Mouse (Mus musculus) spleen, adult 2 months (tissue): ENCODE measurements around the gene Hmgb2. TPM values are rescaled to one million over a fixed set of nuclear protein-coding genes. Genes with fewer than 3 reads are reported as not detected.
A peak's percentile ranks its signal among the peaks of the same experiment; 100 is the strongest.
"Not testable (repeated sequence)": the region's sequence is repeated elsewhere in the genome, so short reads cannot be mapped to it uniquely, and the experiment has no call there.

Source experiments
- DNase-seq, 2 experiments: peaks; one replicate each; pipeline versions ENCODE4 v3.0.0 to v3.0.0-alpha.2; 2012 to 2021; ENCODE audit warnings: low spot score in 2 of 2, low read depth in 1 of 2
- H3K27ac ChIP-seq: fragments of 200-500 bp; 2 replicates; pipeline ENCODE4 v1.5.1; 2012; ENCODE audit warnings: low read length, inconsistent platforms; ENCODE audit not compliant: insufficient read depth
- H3K27me3 ChIP-seq: fragments of 200-500 bp; 2 replicates; pipeline ENCODE4 v1.6.1; 2012; ENCODE audit warnings: mild to moderate bottlenecking, moderate library complexity, low read length, inconsistent platforms; ENCODE audit not compliant: control insufficient read depth, insufficient read depth
- H3K36me3 ChIP-seq: fragments of 200-500 bp; 2 replicates; pipeline ENCODE4 v1.6.1; 2012; ENCODE audit warnings: mild to moderate bottlenecking, low read length, inconsistent platforms; ENCODE audit not compliant: control insufficient read depth, insufficient read depth
- H3K4me1 ChIP-seq: fragments of 200-500 bp; 2 replicates; pipeline ENCODE4 v1.6.1; 2011; ENCODE audit warnings: inconsistent platforms; ENCODE audit not compliant: control insufficient read depth, insufficient read depth, insufficient read length
- H3K4me3 ChIP-seq: fragments of 200-500 bp; 2 replicates; pipeline ENCODE4 v1.5.1; 2011; ENCODE audit warnings: mild to moderate bottlenecking, inconsistent platforms; ENCODE audit not compliant: insufficient read depth, insufficient read length; ENCODE audit errors: extremely low read depth
- CTCF ChIP-seq: fragments of 200-500 bp; IDR thresholded peaks from 2 replicates; pipeline ENCODE4 v1.5.1; 2011; ENCODE audit warnings: mild to moderate bottlenecking, inconsistent platforms; ENCODE audit not compliant: insufficient read depth, insufficient read length, insufficient replicate concordance; ENCODE audit errors: extremely low read depth
- POLR2A ChIP-seq: fragments of 200-500 bp; IDR thresholded peaks from 2 replicates; pipeline ENCODE4 v1.6.1; 2011; ENCODE audit warnings: low read depth, low read length, inconsistent platforms
- WGBS: fragments of 180-500 bp; shearing (Covaris S2); methylation state at CpG from one replicate; pipeline ENCODE4 v1.1.7; 2018; 5-methylcytosine and 5-hydroxymethylcytosine counted together
- polyA plus RNA-seq: library from polyadenylated mRNA; depleted of rRNA; stranded (reverse); fragments of >200 nt; gene quantifications from 2 replicates; pipeline ENCODE4 v1.2.3, GENCODE M21; 2012

The Hmgb2 gene
- polyA plus RNA-seq, 1 experiment, result 14.8 TPM

- no peaks in the 10 kb centered on the region; the same call in 1 of the 2 replicates for H3K4me1 ChIP-seq
- H3K4me3 ChIP-seq, result no peak overlapping the region
- H3K27me3 ChIP-seq, result peaks cover 3% of the 10 kb centered on the region; the same call in 1 of the 2 replicates
- DNase-seq, result no peak
- 78% methylated on average over 4 of the region's 4 CpGs for WGBS
- H3K36me3 ChIP-seq, result no peaks in the 10 kb centered on the region; the same call in 1 of the 2 replicates
- no peak overlapping the region for H3K27ac ChIP-seq
- no peak for TF ChIP-seq CTCF
- TF ChIP-seq POLR2A, result no peak
Observed at GRCm38 (mm10) chr8:57508657-57509056, 3.0 kb upstream of the Hmgb2 start.

DNA sequence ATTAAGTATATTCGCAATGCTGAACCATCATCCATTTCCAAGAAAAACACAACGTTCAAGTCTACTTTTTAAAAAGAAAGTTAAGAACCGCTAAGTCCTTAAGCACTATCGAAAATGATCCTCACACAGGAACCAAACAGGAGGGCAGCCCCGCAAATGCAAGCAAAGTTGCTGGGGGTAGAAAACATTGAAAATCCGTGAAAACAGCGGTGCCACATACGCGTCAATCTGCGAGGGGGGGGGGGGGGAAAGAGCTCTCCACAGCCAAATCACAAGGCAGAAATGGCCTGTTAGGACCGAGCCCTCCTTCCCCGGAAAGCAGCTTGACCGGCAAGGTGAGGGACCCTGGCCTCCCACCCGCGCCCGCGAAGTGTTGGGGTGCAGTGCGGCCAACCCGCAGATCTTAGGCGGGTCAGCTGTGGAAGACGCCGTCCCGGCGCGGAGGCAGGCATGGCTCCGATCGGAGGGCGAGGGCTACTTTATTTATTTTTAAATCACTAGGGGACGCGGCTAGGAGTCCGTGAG is 854 bp upstream of the Hmgb2 start:
- no peak for DNase-seq
- peaks cover 4% of the 10 kb centered on the region for H3K36me3 ChIP-seq
- H3K4me3 ChIP-seq, result peak overlapping the region; percentile 72
- peaks cover 3% of the 10 kb centered on the region; the same call in 1 of the 2 replicates for H3K27me3 ChIP-seq
- no peaks in the 10 kb centered on the region; the same call in none of the 2 replicates for H3K4me1 ChIP-seq
- no peak for TF ChIP-seq CTCF
- H3K27ac ChIP-seq, result peak overlapping the region; percentile 13; the same call in 1 of the 2 replicates
- WGBS, result under 1% methylated on average over 31 of the region's 31 CpGs

DNA sequence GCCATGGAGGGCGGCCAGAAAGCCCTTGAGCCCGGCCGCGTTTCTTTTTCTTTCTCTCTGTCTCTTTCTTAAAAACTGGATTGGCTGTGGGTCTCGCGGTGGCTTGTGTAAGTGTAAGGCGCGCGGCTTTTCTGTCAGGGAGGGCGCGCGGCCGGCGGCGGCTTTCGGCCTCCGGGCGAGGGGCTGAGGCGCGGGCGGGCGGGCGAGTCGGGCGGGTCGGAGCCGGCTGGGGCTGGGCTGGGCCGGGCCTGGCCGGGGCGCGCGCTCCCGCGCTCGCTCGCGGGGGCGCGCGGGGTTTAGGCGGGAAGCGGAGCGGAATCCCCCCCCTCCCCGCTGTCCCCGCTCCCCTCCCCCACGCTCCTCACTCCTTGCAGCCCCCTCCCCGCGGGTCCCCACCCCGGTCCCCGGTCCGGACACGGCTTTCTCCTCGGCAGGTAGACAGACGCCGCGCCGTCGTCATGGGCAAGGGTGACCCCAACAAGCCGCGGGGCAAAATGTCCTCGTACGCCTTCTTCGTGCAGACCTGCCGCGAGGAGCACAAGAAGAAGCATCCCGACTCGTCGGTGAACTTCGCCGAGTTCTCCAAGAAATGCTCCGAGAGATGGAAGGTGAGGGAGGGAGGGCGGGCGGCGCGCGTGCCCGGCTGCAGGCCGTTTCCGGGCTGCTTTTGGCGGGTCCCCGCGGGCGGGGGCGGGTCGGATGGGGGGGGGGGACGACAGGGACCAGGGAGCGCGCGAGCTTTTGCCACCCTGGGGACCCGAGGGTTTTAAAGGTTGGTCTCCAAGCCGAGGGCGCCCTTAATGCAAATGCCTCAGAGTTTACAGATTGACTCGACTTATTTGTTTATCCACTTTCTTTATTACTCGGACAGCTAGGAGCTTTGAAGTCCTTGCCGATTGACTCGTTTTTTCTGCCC is 692 bp downstream of the Hmgb2 start:
- WGBS, result under 1% methylated on average over 75 of the region's 96 CpGs
- H3K27ac ChIP-seq, result peak overlapping the region; percentile 98
- TF ChIP-seq CTCF (no peak), POLR2A (no peak)
- H3K36me3 ChIP-seq, result peaks cover 7% of the 10 kb centered on the region
- peak overlapping the region; percentile 88 for H3K4me3 ChIP-seq
- H3K4me1 ChIP-seq, result no peaks in the 10 kb centered on the region; the same call in none of the 2 replicates
- peak in 1 of 2 experiments; percentile 36 for DNase-seq
- H3K27me3 ChIP-seq, result peaks cover 3% of the 10 kb centered on the region; the same call in 1 of the 2 replicates

- H3K27ac ChIP-seq, result peak overlapping the region; percentile 55
- WGBS, result 1% methylated on average over 10 of the region's 10 CpGs
Observed at GRCm38 (mm10) chr8:57513178-57513661, 1.5 kb downstream of the Hmgb2 start.

DNA sequence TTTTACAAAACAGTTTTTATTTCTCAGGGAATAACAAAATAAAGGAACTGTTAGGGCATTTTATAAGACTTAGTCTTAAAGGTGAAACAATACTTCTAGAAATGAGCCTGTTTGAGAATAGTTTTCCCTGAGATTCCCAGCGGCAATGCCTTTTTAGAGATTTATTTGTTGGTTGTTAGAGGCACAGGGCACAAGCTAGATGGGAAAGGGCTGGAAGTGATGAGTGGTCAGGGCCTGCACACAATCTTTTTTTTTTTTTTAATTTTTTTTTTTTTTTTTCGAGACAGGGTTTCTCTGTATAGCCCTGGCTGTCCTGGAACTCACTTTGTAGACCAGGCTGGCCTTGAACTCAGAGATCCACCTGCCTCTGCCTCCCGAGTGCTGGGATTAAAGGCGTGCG is 5.0 kb downstream of the Hmgb2 start:
- 89% methylated on average over 5 of the region's 5 CpGs for WGBS
- DNase-seq, H3K27me3 ChIP-seq, H3K4me3 ChIP-seq, H3K36me3 ChIP-seq, H3K27ac ChIP-seq, H3K4me1 ChIP-seq: not testable (repeated sequence)

More at GRCm38 (mm10) chr8:57513178-57513661, 1.5 kb downstream of the Hmgb2 start:
- not testable (repeated sequence) for H3K36me3 ChIP-seq, H3K27me3 ChIP-seq, DNase-seq, H3K4me1 ChIP-seq
- peak overlapping the region; percentile 70 for H3K4me3 ChIP-seq

GRCm38 (mm10) chr8:57517723-57518122 is 6.0 kb downstream of the Hmgb2 start:
- H3K36me3 ChIP-seq, result peaks cover 7% of the 10 kb centered on the region
- WGBS, result 93% methylated on average over 3 of the region's 3 CpGs
- no peaks in the 10 kb centered on the region; the same call in none of the 2 replicates for H3K4me1 ChIP-seq
- no peak for DNase-seq
- H3K27ac ChIP-seq, result no peak overlapping the region
- TF ChIP-seq POLR2A (no peak), CTCF (no peak)
- H3K4me3 ChIP-seq, result no peak overlapping the region
- no peaks in the 10 kb centered on the region for H3K27me3 ChIP-seq

GRCm38 (mm10) chr8:57520186-57520786 is 8.6 kb downstream of the Hmgb2 start:
- TF ChIP-seq POLR2A (no peak), CTCF (no peak)
- Histone ChIP-seq H3K27me3 (no peaks in the 10 kb centered on the region), H3K4me3 (no peak overlapping the region), H3K36me3 (peaks cover 7% of the 10 kb centered on the region), H3K4me1 (no peaks in the 10 kb centered on the region), H3K27ac (no peak overlapping the region; the same call in 1 of the 2 replicates)
- 85% methylated on average over 12 of the region's 12 CpGs for WGBS
- DNase-seq, result no peak
